Mouse (Mus musculus) C2C12 (cell line): Measurements from ENCODE around the gene Mybl2.

Source experiments
- CEBPB ChIP-seq: IDR thresholded peaks from one replicate; pipeline ENCODE4 v1.6.1; 2011; ENCODE audit warnings: low read depth, mild to moderate bottlenecking, control low read depth, moderate library complexity
- CTCF ChIP-seq: IDR thresholded peaks from one replicate; pipeline ENCODE4 v1.5.1; 2011; ENCODE audit not compliant: control insufficient read depth, insufficient read depth, insufficient read length
- FOSL1 ChIP-seq: IDR thresholded peaks from one replicate; pipeline ENCODE4 v1.8.0; 2011; ENCODE audit warnings: mild to moderate bottlenecking, low read length; ENCODE audit not compliant: poor library complexity, insufficient read depth, severe bottlenecking
- MYOD1 ChIP-seq: IDR thresholded peaks from one replicate; pipeline ENCODE4 v1.6.1; 2011; ENCODE audit warnings: low read depth; ENCODE audit not compliant: control insufficient read depth, insufficient read length
- MYOG ChIP-seq: IDR thresholded peaks from one replicate; pipeline ENCODE4 v1.6.1; 2011; ENCODE audit not compliant: control insufficient read depth, insufficient read length; ENCODE audit errors: extremely low read depth
- USF1 ChIP-seq: IDR thresholded peaks from one replicate; pipeline ENCODE4 v1.6.1; 2011; ENCODE audit warnings: low read depth, mild to moderate bottlenecking, control low read depth, moderate library complexity

DNA sequence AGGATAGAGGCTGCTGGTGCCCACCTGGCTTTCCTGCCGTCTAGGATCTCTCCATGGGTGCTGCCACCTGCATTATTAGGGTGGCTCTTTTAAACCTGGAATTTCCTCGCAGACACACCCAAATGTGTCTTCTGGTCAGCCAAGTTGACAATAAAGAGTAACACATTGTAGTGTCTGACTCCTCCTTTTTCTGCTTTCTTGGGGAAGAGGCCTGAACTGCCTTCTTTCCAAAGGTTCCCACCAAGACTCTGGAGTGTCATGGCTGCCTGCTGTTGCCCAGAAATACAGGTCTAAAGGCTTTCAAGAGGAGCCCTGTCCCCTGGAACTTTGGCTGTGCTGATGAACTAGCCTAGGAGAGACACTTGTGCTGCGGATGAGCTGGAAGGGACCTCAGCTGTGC is 30.0 kb downstream of the Mybl2 start:
- TF ChIP-seq FOSL1 (no peak), MYOD1 (no peak), CTCF (no peak), CEBPB (no peak), USF1 (no peak), MYOG (no peak)
